Mouse (Mus musculus): Measurements from ENCODE around the gene Lgr4. TPM values are rescaled to one million over a fixed set of nuclear protein-coding genes. Genes with fewer than 3 reads are reported as not detected.

Gene Lgr4
- polyA plus RNA-seq (2012; rRNA removed; ENCODE audit: low replicate concordance), result 19.7 and 26.4 TPM in 2 replicates

GRCm38 (mm10) chr2:109917496-109918413, at the start of gene Lgr4:
Gene Lgr4 (plus strand): TSS chr2:109917647.

DNA sequence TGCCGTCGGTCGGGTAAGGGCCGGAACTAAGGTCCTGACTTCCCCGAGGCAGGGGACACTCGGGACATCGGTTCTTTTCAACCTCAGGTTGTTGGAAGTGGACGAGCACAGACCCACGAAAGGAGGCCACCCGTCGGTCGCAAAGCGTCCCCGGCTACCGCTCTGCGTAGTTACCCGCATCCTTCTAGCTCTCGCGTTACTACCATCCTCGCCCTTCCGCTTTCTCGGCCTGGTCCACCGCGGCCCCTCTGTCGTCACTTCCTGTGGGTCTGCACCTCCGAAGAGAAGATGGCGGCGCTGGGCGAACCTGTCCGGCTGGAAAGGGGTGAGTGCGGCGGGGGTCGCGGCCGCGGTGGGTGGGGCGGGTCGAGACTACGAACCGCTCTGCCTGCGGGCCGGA, 26.9 kb upstream of the Lgr4 start, which contains the start of gene Lin7c:
Gene Lin7c (plus strand): TSS at position 257 of the 400 bp plus-strand sequence.

DNA sequence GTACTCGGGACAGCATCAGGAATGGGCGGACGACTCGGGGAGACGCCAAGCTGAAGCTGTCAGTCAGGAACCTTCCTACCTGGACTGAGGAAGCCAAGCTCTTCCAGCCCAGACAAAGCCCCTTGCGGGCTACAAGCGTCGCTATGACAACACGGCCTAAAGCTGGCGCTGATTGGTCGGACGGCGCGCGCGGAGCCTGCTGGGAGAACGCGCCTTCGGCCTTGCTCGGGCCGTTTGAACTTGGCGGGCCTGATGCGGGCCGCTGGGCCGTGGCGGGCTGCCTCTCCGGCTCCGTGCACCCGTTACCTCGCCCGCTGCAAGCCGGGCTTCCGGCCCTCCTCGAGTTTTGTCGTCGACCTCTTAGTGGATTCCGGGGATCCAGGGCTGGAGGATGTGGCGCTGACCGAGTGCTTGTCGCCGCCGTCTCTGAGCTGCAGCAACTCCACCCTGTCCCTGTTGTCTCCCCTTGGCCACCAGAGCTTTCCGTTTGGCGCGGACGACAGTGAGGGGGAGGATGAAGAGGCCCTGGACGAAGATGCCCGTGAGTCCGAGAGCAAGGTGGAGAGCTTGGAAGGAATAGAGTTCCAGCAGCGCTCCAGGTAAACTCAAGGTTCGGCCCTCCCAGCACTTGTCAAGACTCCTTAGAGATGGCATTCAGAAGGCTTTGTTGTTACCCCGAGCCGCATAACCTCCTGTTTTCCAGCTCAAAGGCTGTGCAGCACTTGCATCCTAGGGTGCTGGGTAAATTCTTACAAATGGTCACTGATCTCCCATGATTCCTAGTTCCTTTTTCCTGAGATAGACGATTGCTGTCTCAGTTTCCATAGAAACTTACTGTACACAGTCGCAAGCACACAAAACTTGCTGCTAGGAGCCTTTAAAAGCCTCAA, 100.4 kb downstream of the Lgr4 start, which contains the start of gene Ccdc34:
Gene Ccdc34 (plus strand): TSS at position 202 of the 890 bp plus-strand sequence.

Other genes starting within 250 kb of the Lgr4 start
- 0.14 and 0.30 TPM in 2 replicates for gene Bdnf, start 242.9 kb upstream of the Lgr4 start, polyA plus RNA-seq (2012; rRNA removed; ENCODE audit: low replicate concordance)
- gene Lin7c, start 26.8 kb upstream of the Lgr4 start, polyA plus RNA-seq (2012; rRNA removed; ENCODE audit: low replicate concordance), result 6.2 and 6.5 TPM in 2 replicates
- 4.4 and 7.4 TPM in 2 replicates for gene Ccdc34, start 100.2 kb downstream of the Lgr4 start, polyA plus RNA-seq (2012; rRNA removed; ENCODE audit: low replicate concordance)